Mouse (Mus musculus) kidney, adult 2 months (tissue): ENCODE results near the gene Lpin3. TPM values are rescaled to one million over a fixed set of nuclear protein-coding genes. Genes with fewer than 3 reads are reported as not detected.

Experiments used
- DNase-seq: peaks from one replicate; pipeline ENCODE4 v3.0.0; 2021
- H3K27ac ChIP-seq: fragments of 200-500 bp; 2 replicates; pipeline ENCODE4 v1.5.1; 2012; ENCODE audit warnings: low read depth, low read length, control low read depth, inconsistent platforms; ENCODE audit not compliant: insufficient read depth
- H3K27me3 ChIP-seq: fragments of 200-500 bp; replicated peaks from 2 replicates; pipeline ENCODE4 v1.6.1; 2012; ENCODE audit warnings: mild to moderate bottlenecking, moderate library complexity, low read length, inconsistent platforms; ENCODE audit not compliant: control insufficient read depth, insufficient read depth
- H3K36me3 ChIP-seq: fragments of 200-500 bp; 2 replicates; pipeline ENCODE4 v1.6.1; 2012; ENCODE audit warnings: mild to moderate bottlenecking, moderate library complexity, low read length, inconsistent platforms; ENCODE audit not compliant: control insufficient read depth, insufficient read depth
- H3K4me1 ChIP-seq: fragments of 200-500 bp; 2 replicates; pipeline ENCODE4 v1.6.1; 2011; ENCODE audit warnings: low read length; ENCODE audit not compliant: control insufficient read depth, insufficient read depth
- H3K4me3 ChIP-seq: fragments of 200-500 bp; 2 replicates; pipeline ENCODE4 v1.5.1; 2011; ENCODE audit warnings: mild to moderate bottlenecking, low read depth, low read length, control low read depth; ENCODE audit not compliant: insufficient read depth
- CTCF ChIP-seq: fragments of 200-500 bp; conservative IDR thresholded peaks from 2 replicates; pipeline ENCODE4 v1.5.1; 2011; ENCODE audit warnings: low read depth, mild to moderate bottlenecking, control low read depth, low read length, moderate library complexity, mixed read lengths; ENCODE audit not compliant: insufficient read depth, insufficient read length
- POLR2A ChIP-seq: fragments of 200-500 bp; IDR thresholded peaks from one replicate; pipeline ENCODE4 v1.6.1; 2011; ENCODE audit warnings: low read depth, low read length, control low read depth
- whole genome bisulfite sequencing: fragments of 180-500 bp; shearing (Covaris S2); methylation state at CpG from one replicate; pipeline ENCODE4 v1.1.7; 2018; 5-methylcytosine and 5-hydroxymethylcytosine counted together
- polyA plus RNA-seq: library from polyadenylated mRNA; depleted of rRNA; stranded (reverse); fragments of >200 nt; gene quantifications from 2 replicates; pipeline ENCODE4 v1.2.3, GENCODE M21; 2012

Gene Lpin3
- polyA plus RNA-seq, 1 experiment: 8.4 TPM

DNA sequence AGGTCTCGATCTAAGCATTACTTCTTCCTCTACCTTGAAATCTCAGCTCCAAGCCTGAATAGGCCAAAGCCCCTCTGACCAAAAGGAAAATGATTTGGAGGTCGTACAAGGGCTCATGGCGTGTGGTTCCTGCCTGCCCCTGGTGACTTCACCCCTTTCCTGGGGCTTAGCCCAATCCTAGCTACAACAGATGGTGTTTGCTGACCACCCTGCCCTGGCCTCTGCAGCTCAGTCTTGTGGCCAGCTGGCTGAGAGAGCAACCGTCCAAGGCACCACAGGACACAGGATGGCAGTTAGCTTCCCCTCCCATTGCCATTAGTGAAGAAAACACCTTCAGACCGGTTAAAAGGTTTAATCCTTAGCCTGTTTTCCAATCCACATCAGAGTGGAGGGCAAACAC, 25.6 kb downstream of the Lpin3 start:
- TF ChIP-seq CTCF: no peak
- TF ChIP-seq POLR2A: no peak
- Histone ChIP-seq H3K36me3 (no peaks in the 10 kb centered on the region), H3K27me3 (no peaks in the 10 kb centered on the region), H3K4me3 (no peak overlapping the region), H3K4me1 (no peaks in the 10 kb centered on the region), H3K27ac (no peak overlapping the region)
- WGBS: 82% methylated on average over 5 of the region's 5 CpGs
- no peak for DNase-seq

DNA sequence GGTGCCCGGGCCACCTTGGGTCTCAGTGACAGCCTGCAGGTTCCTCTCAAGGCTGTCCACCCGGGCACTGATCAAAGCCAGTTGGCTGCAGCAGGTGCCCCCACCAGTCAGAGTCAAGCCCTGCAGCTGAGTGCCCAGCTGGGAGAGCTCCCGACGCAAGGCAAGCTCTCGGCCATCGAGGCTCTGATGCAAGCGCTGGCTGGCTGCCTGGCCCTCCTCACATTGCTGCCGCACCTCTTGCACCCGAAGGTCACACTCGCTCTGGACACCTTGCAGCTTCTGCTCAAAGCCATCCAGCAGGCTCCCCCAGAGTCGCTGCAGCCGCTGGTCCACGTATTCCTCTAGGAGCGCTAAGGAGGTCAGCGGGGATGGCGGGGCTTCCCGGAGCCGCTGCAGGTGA, 28.1 kb downstream of the Lpin3 start:
- Histone ChIP-seq H3K4me3 (no peak overlapping the region), H3K36me3 (no peaks in the 10 kb centered on the region), H3K27me3 (peaks cover 3% of the 10 kb centered on the region; the same call in 1 of the 2 replicates), H3K27ac (no peak overlapping the region), H3K4me1 (no peaks in the 10 kb centered on the region)
- 57% methylated on average over 18 of the region's 18 CpGs for WGBS
- no peak for DNase-seq
- TF ChIP-seq CTCF (no peak), POLR2A (no peak)

DNA sequence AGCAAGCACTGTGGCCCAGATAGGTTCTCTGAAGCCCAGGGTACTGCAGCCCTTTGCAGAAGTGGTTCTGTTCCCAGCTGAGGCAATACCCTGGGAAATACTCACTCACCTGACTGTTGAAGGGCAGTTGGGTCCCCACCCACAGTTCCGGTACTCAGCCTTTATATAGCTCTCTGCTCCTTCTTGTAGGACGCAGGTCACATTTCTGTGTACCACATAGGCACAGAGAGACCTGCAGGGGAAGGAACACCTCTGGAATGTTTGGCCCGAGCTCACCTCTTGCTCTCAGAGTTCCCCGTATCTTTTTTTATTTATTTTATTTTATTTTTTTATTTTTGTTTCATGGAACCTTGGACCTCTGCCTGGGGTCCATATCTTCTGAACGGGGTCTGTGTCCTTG, 30.2 kb downstream of the Lpin3 start:
- no peak for DNase-seq

DNA sequence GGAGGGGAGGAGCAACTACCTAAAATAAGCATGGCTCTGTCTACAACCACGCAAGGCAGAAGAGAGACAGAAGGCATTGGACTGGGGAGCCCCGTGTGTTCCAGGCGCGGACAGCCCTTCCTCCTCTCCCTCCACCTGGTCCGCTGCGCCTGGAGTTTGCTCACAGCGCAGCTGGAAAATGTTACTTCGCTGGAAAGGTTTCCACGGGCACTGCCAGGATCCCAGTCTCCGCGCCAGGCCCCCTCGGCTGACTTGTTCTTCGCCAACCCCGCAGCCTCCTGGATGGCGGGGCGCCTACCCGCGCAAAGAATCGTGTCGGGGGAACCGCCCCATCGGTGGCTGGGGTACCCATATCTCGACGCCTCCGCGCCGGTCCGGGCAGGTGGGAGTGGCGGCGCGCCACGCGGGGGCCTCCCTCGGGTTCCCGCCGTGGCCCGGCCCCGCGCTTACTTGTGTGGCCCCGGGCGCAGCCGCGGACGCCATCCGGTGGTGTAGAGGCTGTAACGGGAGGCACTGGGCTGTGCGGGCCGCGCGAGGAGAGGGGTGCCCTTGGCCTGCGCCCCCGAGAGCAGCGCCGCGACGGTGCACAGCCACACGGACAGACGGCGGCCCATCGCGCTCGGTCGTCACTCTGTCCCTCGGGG, 31.2 kb downstream of the Lpin3 start:
- no peak for TF ChIP-seq CTCF
- no peak for TF ChIP-seq POLR2A
- Histone ChIP-seq H3K4me3 (peak overlapping the region; percentile 3; the same call in 1 of the 2 replicates), H3K4me1 (no peaks in the 10 kb centered on the region), H3K27me3 (peaks cover 3% of the 10 kb centered on the region), H3K27ac (no peak overlapping the region), H3K36me3 (no peaks in the 10 kb centered on the region)
- 2% methylated on average over 63 of the region's 64 CpGs for WGBS
- DNase-seq: no peak

More for the DNA sequence above, 30.2 kb downstream of the Lpin3 start:
- WGBS: 89% methylated on average over 5 of the region's 5 CpGs
- TF ChIP-seq POLR2A: no peak
- no peak for TF ChIP-seq CTCF
- Histone ChIP-seq H3K4me3 (no peak overlapping the region), H3K27ac (no peak overlapping the region), H3K4me1 (no peaks in the 10 kb centered on the region), H3K27me3 (peaks cover 3% of the 10 kb centered on the region), H3K36me3 (no peaks in the 10 kb centered on the region)

DNA sequence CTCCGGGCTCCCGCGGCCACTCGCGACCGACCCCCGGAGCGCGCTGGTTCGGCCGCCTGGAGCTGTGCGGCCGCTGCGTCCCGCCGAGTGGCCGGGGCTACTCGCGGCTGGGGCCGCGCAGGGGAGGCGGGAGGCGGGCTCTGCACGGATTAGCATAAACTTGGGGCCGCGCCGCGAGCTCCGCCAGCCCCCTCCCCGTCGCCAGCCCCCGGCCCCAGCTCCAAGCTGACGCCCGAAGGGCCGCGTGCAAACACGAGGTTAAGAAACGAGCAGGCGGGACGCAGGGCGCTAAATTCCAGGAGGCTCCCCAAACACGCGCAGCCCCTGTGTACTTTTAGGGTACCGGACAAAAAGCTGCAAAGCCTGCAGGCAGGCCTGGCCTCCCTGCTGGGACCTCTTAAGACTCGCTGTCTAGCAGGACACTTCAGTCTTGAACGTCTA, 31.8 kb downstream of the Lpin3 start, which contains the start of gene Emilin3:
TSS of gene Emilin3 (minus strand) at position 98 of the 441 bp plus-strand sequence.
- TF ChIP-seq CTCF: no peak
- TF ChIP-seq POLR2A: no peak
- no peaks in the 10 kb centered on the region for H3K36me3 ChIP-seq
- peaks cover 3% of the 10 kb centered on the region for H3K27me3 ChIP-seq
- no peak for DNase-seq
- H3K4me3 ChIP-seq: peak within 1 kb of the TSS; percentile 3; the same call in 1 of the 2 replicates
- 4% methylated on average over 46 of the region's 46 CpGs for WGBS
- H3K27ac ChIP-seq: no peak within 1 kb of the TSS
- H3K4me1 ChIP-seq: no peaks in the 10 kb centered on the region

DNA sequence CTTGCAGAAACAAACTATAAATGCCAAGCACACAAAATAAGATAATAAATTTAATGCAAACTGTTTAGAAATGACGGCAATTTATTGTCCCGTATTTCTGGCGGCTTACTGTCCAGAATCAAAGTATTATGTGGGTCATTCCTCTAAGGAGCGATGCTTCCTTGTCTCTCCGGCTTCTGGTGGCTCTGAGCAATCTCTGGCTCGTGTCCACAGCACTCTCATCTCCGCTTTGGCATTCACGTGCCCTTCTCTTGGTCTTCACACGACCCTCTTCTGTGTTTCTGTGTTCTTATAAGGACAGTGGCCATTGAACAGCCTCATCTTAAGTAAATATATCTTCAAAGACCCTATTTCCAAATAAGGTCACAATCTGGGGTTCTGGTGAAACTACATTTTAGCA, 34.2 kb downstream of the Lpin3 start:
- WGBS: 83% methylated on average over 9 of the region's 9 CpGs
- Histone ChIP-seq H3K4me1 (no peaks in the 10 kb centered on the region), H3K36me3 (no peaks in the 10 kb centered on the region), H3K27ac (no peak overlapping the region), H3K27me3 (peaks cover 3% of the 10 kb centered on the region), H3K4me3 (no peak overlapping the region)
- no peak for DNase-seq
- no peak for TF ChIP-seq CTCF
- TF ChIP-seq POLR2A: no peak

DNA sequence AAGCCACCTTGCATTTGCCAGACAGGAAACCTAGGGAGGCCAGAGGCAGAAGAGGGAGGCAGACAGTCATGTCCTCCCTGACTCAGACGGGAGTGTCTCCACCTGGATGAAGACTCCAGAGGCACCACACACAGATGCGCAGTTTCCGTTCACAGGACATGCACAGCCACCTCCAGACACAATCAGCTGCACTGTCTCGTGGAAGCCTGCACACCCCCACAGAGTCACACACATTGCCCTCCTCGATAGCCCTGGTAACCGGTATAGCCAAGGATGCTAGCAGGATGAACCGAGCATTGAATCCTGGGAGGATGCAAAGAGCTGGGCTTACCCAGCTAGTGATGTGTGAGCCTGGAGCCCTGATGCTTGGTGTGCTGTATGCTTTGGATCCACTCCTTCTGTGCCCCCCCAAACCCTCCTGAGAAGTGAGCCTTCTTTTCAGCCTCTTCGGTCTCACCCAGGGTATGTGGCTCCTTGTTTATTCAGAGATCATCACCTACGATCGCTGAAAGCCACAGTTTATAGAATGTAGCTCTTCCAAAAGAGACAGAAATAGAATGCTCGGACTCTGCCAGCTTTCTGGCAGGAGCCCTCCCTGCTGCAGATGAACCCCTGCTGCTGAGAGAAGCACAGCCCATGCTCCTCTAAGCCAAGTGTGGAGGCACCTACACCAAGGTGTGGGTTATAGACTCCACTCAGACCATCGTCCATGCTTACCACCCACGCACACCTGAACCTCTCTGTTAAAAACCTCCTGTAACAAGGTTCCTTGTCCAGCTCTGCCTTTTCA, 35.5 kb downstream of the Lpin3 start:
- DNase-seq: no peak
- no peak for TF ChIP-seq POLR2A
- no peak overlapping the region for H3K27ac ChIP-seq
- no peaks in the 10 kb centered on the region for H3K4me1 ChIP-seq
- 69% methylated on average over 13 of the region's 13 CpGs for WGBS
- peaks cover 3% of the 10 kb centered on the region for H3K27me3 ChIP-seq
- H3K4me3 ChIP-seq: no peak overlapping the region
- H3K36me3 ChIP-seq: no peaks in the 10 kb centered on the region

DNA sequence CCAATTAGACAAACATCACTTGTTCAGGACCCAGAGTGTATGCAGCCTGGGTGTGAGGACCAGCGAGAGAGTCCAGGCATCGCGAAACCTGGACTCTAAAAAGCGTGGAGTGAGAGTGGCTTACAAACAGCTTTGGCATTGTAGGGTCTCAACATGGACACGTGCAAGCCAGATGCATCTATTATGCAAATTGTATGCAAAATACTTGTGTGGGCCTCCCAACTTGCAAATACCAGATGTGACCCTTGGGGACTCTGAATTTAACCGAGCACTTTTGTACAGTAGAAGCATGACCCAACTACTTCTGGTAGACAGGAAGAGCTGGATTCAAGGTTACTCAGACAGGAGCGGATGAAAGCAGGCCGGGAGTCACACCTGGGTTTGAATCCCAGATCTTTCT, 36.2 kb downstream of the Lpin3 start:
- 79% methylated on average over 8 of the region's 8 CpGs for WGBS
- H3K4me1 ChIP-seq: no peaks in the 10 kb centered on the region
- no peaks in the 10 kb centered on the region for H3K36me3 ChIP-seq
- TF ChIP-seq POLR2A: no peak
- no peak for TF ChIP-seq CTCF
- no peak for DNase-seq
- H3K4me3 ChIP-seq: no peak overlapping the region
- H3K27me3 ChIP-seq: peaks cover 3% of the 10 kb centered on the region
- no peak overlapping the region for H3K27ac ChIP-seq
